Mouse (Mus musculus): Measurements from ENCODE around the gene Col6a5. TPM values are rescaled to one million over a fixed set of nuclear protein-coding genes. Genes with fewer than 3 reads are reported as not detected.

Gene Col6a5
- total RNA-seq (2021), result 1 to 10 TPM in 1 of 2 experiments, under 1 TPM in 1; 0.95 to 1.1 TPM

DNA sequence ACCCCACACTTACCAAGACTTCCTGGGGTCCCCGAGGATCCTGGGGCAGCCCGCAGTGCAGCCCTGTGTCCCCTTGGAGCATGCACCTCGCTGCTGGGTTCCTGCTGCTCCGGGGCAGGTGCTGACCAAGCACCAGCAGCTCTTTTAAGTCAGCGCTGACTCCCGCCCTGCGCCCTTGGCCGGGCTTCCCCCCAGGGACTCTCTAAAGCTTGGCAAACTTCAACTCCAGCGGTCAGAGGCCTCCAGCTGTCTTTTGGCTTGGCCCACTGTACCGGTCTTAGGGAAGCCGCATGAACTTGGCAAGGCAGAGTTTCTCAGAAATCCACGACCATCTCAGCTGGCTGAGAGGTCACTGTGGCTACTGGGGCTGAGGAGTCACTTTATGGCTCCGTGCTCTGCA, at the start of gene Col6a5:
Gene Col6a5 (minus strand): TSS at position 111 of the 400 bp plus-strand sequence.
- no peak for DNase-seq

DNA sequence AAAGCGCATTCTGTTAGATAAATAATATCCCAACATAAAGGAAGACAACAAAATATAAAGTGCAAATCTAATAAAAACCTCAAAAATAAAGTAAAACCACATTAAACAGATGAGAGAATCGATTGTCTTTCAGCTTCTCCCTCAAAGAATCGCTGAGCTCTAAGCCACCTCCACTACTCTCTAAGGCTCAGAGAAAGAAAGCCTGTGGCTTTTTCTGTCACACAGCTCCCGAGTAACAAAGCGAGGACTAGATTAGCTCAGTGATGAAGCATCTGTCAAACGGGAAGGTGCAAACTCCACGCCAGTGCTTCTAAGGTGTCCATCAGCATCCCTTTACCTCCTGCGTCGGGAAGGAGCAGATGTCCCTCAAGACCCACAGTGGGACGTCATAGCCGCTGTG, 37.5 kb upstream of the Col6a5 start:
- no peak for DNase-seq

DNA sequence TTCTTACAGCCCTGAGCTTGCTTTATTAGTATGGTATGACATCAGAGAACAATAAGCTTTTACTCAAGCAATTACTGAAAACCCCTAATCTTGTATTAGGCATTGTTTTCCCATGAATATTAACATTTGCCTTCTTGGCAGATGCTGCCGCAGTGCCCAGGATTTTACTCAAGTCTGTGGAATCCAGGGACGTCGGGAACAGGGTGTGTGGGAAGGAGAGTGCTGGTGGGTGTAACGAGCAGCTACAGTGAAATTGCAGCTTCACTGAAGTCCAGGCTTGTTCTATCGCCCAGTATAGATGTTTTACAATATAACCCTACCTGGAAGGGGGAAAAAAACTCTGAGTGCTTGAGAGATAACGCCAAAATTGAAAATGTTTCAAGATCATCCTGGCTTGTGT, 32.0 kb upstream of the Col6a5 start:
- peak in 1 of 2 experiments; percentile 16 for DNase-seq

DNA sequence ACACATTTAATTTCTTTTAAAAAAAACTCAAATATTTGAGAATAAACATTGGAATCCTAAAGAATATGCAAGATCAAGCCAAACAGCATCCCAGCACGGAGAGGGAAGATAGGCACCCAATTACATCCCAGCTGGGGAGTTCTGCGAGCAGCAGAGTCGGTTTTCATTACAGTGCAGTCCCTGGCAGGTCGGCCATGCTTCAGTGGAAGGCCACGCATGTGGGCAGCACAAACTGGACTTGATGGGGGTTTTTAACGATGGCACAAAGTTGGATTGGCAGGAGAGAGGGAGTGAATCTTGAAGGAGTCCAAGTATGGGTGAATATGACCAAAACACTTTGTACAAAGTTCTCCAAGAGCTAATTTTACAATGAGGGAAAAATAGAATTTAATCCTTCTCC, 29.7 kb upstream of the Col6a5 start:
- DNase-seq, result no peak

DNA sequence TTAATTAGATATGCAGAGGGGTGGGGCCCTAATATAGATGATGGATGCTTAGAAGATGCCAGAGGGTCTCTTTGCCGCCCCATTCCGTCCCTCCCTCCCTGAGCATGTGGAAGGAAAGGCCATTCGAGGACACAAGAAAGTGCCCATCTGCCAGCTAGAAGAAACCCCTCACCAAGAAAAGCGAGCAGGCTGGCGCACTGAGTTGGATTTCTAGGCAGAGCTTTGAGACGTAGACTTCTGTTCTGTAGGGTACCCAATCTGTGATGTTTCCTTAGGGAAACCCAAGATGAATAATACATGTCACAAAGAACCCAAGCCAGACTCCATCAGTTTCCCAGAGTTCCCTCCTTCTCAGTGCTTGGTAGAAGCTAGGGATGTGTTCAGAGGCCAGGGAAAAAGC, 29.0 kb upstream of the Col6a5 start:
- DNase-seq, result no peak

DNA sequence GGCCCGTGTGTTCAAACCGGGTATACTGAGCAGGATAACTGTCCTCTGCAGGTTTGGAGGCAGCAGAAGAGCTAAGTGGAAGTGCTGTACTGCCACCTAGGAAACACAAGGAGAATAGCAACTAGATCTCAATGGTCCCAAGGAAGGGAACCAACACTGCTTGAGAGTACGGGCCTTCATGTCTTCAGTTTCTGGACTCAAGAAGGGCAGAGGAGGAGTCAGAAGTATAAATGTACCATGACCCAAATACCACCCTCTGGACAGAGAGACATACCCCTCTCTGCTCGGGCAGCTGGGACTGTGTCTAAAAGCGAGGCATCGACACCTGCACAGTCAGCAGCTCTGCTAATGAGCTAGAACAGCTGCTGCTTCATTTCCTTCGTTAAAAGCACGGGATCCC, 27.7 kb upstream of the Col6a5 start:
- DNase-seq, result no peak

DNA sequence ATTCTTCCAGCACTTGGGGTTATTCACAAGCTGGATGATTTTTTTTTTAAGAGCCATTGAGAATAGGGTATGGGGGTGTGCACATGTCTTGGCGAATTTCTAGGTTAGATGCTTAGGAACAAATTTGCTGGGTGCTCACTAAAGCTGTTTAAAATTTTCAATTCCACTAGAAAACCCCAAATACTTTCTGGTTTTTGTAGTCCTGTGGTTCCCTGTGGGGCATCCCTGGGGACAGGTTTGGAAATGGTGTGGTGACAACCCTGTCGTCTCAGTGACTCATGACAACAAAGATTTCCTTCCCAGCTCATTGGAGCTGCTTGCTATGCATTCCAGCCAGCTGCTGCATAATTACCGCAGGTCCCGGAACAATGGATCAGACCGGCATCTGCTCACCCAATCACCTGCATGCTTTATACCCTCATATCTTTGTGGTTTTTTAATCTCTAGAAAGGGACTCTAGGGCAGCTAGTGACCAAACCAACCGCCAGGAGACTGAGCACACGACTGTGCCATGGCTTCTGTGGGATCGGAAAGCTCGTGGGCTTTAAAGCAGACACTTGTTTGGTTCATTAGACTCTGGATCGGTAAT, 24.6 kb upstream of the Col6a5 start:
- no peak for DNase-seq

DNA sequence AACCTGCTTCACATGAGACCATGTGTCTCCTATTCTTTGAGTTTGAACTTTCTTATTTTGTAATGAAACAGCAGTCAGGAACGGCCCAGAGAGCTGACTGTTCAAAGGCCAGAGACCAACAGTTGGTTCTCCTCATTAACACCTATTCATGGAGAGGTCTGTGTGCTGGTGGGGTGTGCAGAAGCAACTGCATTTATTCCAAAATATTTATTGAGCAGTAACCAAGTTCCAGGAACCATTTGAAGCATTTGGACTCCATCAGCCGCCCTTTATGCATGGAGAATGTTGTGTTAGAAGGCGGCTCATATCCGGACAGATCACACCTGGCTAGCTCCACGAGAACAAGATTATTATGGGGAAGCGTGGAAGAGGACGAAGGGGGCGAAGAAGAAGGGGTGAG, 18.0 kb upstream of the Col6a5 start:
- no peak for DNase-seq

DNA sequence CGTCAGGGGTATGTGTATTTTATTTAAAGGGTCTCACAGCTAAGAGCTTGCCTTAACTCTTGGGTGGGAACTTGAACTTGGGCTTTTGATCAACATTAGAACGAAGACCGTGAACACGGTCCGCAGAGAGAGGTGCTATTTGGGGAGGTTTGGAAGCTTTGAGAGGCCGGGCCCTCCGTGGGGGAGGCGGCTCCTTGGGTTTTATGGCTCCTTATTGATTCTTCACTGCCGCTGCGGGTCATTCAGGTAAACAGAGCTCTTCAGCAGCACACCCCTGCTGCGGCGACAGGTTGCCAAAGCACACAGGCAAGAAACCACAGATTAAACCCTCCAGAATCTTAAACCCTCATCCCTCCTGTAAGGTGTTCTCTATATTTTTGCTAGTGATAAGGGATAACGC, 16.4 kb upstream of the Col6a5 start:
- no peak for DNase-seq

DNA sequence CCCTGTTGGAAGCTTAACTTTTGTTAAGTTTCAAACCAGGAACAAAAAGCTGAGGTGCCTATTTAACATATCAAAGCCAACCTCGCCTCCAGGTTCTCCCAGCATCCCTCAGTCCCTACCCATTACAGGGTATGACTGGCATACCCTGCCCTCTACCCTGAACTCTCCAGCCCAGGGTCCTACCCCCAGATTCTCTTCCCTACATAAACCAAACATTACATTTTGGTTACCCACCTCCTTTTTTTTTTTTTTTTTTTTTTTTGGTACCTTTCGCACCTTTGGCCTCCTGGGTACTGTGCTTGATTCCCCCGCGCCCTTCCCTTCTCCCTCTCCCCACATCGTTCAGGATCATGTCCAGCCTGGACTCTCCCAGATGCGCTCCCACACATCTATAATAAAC, 15.9 kb upstream of the Col6a5 start:
- DNase-seq, result no peak

DNA sequence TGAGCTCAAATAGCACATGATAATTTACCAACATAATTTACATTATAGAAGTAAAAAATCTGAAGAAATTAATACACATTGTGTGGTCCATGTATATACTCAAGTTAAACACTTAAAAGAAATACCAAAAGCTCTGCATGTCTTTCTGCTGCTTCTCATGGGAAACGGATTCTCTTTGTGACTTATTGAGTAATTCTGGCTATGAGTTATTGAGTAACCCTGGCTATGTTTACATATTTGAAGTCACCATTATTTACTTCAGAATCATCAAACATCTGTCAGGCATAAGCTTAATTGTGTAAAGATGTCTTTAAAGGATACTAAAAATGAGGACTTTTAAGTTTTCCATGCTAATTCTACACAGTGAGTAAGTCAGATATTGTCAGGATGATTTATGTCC, 13.3 kb upstream of the Col6a5 start:
- DNase-seq, result no peak

DNA sequence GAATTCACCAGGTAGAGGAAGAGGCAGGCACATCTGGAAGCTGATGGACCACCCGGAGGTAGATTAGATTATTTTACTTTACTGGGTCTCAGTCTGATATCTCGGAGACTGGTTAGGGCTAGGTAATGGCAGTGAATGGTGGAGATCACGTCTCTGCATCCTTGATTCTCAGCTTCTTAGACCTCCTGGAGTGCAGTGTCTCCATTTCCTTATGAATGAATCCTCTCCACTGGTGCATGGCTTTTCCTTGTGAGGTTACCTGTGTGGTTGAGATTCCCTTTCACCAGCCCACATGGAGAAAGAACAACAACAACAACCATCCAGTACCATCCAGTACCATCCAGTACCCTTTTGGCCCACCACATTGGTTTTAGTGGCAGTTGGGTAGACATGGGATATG, 11.6 kb upstream of the Col6a5 start:
- no peak for DNase-seq

DNA sequence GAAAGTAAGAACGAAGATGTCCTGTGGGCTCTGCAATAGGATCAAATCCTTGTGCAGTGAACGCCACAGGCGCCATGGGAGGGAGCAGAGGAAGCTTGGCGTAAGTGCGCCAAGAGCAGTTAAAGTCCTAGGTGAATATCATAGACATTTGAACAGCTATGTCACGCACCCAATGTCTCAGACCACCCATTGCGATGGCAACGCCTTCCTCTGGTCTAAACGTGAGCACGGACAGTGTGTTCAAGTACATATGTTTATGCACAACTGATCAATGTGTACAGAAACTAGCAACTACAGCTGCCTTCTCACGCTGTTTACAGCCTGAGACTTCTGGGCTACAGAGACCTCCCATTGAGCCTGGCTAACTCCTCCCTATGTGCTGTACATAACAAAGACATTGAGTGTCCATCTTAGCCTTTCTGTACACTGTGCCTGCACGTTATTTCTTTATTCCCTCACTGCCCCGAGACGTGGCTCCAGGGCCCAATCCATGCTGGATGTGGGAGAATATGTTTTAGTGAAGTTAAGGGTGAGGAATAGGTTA, 11.0 kb upstream of the Col6a5 start:
- DNase-seq, result no peak

DNA sequence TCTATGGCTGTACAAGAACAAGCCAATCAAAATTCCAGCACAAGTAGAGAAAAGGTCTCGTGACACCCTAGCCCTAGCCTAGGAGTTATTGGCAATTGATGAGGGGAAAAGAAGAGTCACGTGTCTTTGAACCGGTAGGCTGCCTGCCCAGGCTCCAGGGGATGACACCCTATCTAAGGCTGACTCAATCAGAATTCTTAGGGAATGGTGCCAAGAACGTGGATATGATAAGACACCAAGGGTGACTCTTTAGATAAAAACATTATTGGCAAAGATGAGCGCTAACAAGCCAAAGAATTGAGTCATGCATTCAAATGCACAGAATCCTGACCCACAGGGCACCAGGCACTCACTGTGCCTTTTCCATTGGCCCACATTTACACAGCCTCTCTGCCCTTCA, 10.5 kb upstream of the Col6a5 start:
- DNase-seq, result no peak

DNA sequence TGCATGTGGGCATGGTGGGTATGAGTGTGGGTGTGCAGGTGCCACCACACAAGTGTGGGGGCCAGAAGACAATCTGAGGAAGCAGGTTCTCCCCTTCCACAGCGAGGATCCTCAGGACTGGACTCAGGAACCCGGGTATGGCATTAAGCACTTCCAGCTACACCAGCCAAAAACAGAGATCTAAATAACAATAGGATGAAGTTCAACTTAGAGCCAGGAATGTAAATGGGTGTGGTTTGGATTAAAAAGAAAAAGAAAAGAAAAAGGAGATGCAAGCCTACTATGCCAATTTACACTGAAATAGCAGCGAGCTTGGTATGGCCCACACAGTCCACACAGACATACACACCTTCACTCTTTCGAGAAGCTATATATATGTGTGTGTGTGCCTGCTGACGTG, 7.5 kb upstream of the Col6a5 start:
- DNase-seq, result no peak

DNA sequence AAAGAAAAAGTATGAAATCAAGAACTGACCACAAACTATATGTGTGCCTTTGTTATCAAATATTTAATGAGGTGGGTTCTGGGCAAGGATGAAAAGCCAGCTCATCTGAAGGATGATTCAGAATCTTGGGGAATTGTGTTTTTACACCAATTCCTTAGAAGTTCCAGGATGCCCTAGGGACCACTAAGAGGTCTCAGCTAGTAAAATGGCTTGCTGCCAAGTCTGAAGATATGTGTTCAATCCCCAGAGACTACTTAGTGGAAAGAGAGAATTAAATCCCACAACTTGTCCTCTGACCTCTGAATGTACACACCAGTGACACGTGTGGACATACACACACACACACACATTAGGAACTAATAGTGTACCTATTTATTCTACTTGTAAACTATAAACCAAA, 1.3 kb downstream of the Col6a5 start:
- no peak for DNase-seq

DNA sequence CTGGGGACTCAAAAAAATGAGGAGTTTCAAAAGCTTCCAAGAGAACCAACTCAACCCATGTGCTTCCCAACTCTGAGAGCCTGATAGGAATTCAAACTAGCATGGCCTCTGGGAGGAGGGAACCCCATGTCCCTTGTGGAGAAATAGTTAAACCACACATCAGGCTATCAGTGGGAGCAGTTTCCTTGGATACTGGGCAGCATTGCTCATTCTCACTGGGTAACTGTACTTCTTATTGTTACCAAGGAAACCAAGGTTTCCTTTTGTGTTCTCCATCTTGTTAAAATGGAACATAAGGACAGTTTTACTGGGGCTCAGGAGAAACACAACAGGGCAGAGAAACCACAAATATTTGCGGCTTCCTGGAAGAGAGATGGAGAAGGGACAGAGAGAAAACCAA, 10.7 kb downstream of the Col6a5 start:
- DNase-seq, result no peak

DNA sequence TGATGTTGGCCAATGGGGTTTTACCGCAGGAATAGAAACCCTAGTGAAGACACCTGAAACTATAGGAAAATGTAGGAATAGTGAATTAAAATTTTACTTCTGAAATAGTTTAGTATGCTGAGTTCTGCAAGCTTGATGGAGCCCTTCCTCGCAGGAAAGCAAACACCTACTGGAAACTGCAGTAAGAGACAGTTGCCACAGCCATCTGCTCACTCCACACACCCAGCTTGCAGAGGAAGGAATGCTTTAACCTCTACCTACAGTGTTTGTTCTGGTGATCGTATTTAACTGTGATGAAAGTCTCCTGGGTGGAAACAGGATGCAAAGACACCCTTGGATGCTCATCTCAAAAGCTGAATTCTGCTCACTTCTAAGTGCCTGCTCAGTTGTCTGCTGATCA, 12.9 kb downstream of the Col6a5 start:
- peak; percentile 53 to 56 for DNase-seq

DNA sequence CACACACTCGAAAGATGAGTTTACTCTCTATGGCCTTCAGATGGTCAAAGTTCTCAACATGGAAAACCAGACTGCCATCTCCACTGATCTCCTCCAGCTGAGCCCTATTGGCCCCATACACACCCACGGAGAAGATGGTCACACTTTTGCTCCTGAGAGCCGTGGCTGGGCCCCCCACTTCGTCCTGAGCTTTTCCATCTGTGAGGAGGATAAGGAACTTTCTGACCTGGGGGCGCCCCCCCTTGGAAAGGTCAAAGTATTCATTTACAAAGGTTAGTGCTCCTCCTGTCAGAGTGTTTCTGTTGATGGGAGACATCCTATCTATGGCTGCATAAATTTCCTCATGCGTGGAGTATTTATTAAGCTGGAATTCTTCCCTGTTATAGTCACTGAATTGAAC, 26.6 kb downstream of the Col6a5 start:
- DNase-seq, result no peak

DNA sequence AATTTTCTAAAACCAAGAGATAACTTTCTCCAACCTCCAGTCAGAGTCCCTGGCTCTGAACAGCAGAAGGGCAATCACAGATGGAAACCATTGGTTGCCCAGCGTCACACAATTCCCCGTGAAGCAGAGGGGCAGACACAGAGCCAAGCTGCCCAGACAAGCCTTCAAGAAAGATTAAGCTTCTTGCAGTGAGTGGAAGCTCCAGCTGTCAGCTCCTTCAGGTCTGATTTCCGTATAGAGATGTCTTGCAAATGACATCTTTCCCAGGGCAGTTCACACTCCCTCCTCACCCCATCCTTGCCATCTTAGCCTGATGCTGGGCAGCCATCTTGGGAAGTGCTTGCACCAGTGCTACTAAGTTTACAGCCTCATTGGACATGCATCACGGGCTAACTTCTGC, 31.2 kb downstream of the Col6a5 start:
- DNase-seq, result no peak

DNA sequence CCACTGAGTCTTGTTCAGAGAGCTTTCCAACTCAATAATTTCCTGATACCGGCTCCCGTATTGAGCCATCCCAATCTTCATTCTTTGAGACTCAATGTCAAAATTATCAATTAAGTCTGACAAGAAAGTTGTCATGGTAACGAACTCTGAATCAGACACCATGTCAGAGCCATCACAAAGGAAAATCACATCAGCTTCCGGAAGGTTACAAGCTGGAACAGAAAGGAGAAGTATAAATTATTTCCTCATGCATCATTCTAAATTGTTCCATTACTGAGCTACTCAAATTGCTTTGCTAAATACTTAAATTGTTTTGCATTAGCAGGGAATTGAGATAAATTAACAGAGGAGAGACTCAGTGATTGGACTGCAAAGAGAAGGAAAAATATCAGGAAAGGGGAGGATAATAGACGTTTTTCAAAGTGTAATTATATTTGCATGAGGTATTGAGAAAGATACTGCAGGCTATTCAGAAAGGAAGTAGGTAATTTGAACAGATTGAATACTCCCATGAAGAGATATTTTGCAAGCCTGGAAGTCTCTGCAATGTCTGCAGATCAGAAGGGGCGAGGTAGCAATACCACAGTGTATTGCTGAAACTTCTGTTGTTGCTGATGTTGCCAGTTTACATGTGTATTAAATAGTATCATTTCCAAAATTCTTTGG, 31.9 kb downstream of the Col6a5 start:
- no peak for DNase-seq

DNA sequence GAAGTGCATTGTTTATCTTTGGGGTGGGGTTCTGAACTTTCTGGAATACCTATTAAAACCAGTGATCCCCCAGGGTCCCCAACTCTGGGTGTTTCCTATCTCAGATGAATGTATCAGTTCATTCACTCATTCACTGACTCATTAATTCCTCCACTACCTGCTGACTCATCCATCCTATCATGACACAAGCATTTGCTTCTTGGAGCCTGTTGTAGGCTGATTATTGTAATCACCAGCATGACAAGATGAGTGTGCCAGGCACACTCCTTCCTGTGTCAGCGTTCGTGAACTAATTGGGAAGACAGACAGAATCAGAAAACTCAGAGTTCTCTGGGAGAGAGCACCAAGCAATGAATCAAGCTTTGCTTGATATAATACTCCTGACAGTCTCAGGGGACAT, 36.8 kb downstream of the Col6a5 start:
- no peak for DNase-seq

DNA sequence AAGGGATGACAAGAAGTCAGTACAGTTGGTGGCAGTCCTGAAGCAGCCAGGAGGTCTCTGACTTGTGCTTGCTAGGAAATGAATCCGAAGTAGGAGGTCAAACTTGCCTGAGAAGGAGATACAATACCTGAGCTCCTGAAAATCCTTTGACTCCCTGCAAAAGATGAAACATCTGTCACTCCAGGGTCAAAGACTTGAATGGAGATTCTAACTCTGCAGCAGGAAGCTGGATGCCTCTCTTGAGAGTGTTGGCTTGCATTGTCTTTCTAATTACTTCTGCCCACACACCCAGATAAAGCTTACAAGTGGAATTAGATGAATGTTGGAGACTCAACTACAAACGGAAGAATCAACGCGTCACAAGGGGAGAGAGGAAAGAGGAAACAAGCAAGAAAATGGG, 45.3 kb downstream of the Col6a5 start:
- no peak for DNase-seq

DNA sequence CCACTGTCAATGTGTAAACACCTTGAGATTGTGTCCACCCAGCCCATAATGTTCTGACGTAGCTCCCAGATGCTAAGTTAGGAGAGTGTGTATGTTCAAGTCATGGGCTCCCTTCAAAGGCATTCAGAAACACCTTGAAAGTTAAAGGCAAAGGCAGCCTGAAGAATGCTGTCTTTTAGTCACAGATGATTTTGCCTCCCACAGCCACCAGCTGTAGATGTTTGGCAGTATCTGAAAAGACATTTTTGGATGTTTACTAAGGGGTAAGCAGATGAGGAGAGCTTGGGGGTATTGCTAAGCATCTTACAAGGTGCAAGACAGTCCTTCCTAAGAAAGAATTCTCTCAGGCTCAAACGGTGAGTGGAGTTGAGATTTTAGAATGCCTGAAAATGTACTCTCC, 50.3 kb downstream of the Col6a5 start:
- DNase-seq, result peak in 1 of 2 experiments; percentile 4

DNA sequence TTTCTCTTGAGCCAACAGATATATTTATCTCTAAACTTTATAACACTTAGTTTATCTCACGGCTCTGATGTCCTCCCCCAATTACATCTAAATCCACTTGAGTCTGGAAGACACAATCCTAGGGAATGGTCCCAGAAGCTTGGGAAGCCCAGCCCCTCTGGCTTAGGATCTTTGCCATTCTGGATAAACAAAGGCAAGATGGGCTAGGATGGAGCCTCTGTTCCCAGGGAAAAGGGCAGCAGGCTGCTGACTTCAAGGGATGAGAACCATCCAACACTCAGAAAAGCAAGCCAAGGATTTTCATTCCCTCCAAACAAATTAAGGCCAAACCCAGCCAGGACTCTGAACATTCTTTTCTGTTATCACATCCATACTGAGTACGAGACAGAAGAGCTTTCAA, 51.1 kb downstream of the Col6a5 start:
- DNase-seq, result no peak
